Mouse (Mus musculus): ENCODE data around the gene 1700029P11Rik.

- no peak for TF ChIP-seq POLR2A (IDR thresholded peaks at IDR 0.05; ENCODE audit: insufficient read depth, low read depth, low read length)
- no peak for TF ChIP-seq CTCF (IDR thresholded peaks at IDR 0.05; ENCODE audit: insufficient read depth, low read depth, low read length)
Measured at GRCm38 (mm10) chr15:82022535-82023088, 42.3 kb downstream of the 1700029P11Rik start.

Measured in olfactory bulb, adult 2 months (tissue).